Mouse (Mus musculus) liver, postnatal 0 days (tissue): ENCODE measurements around the gene Scai.

ENCODE experiments used
- CTCF ChIP-seq: sonication (generic); IDR thresholded peaks from 2 replicates; pipeline ENCODE4 v1.5.1; 2016; ENCODE audit warnings: antibody characterized with exemption, low read depth
- EP300 ChIP-seq: IDR thresholded peaks from 2 replicates; pipeline ENCODE4 v1.6.1; 2016; ENCODE audit warnings: antibody characterized with exemption, low read depth, mild to moderate bottlenecking

GRCm38 (mm10) chr2:39124167-39124566 lies 66.4 kb downstream of the Scai start:
- TF ChIP-seq CTCF (no peak), EP300 (peak; percentile 66; the same call in 1 of the 2 replicates)
